Mouse (Mus musculus) embryo, embryonic 10.5 days (tissue): ENCODE measurements around the gene Neurod1.

Experiments
- DNase-seq: peaks from one replicate; pipeline ENCODE4 v3.0.0-alpha.2; 2015; ENCODE audit warnings: low spot score

Gene Neurod1

DNA sequence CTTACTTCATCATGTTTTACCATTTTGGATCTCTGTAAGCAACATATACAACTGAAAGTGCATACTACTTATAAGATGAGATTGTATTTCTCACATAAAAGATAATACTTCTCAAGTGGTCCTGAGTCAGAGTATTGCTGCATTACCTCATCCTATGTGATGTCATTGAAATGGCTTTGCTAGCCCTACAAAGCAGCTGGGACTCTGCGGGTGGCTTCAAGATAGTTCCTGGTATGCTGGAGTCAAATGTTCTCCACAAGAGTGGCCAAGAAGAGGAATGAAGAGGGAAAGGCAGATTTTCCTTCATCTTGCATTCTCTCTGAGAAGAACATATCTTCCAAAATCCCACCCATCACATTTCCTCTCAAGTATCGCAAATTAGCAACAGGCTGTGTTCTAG, 13.2 kb downstream of the Neurod1 start:
- no peak for DNase-seq

DNA sequence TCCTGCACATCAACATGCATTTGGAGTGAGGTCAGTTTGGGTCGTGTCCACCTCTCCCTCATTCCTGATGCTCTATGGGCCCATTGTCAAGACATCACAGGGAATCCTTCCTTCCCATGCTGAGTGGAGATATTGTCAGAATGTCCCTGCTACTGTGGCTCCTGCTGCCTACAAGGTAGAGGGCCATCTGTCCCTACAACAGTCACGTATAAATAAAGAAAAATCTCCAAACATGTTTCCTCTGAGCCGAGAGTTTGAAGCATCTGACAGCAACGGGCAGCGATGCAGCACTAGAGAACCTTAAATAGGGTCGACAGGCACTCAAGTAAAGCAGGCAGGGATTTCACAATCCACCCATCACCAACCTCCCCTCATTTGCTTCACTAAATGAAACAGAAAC, 13.6 kb downstream of the Neurod1 start:
- no peak for DNase-seq

DNA sequence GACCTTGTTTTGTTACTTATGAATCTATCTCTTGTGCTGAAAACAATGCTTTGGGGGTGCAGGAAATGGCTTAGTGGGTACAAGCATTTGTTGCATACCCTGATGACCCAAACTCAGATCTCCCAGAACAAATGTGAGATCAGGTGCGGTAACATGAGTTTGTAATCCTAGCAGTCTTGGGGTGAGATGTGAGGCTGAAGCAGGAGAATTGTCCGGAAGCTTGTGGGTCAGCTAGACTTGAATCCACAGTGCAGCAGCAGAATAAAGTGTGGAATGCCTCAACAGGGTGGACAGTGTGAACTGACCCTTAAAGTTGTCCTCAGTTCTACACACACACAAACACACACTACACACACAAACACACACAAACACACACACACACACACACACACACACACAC, 14.3 kb downstream of the Neurod1 start:
- DNase-seq: no peak

DNA sequence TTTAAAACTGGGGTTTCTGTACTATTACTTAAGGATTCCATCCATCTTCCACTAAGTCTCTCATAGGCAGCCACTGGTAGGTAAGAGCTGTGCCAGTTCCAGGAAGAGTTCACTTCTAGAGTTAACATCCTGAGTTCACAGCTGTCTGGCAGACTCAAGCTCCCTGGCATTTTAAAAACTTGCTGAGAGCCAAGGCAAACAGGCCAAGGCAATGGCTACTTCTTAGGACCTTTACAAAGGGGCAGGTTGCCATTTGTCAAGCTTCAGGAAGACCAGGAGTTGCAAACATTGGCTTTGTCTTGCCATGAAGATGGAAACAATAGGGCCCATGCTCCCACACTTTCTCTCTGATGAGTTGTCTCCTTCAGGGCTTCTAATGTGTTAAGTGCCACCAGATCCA, 26.5 kb downstream of the Neurod1 start:
- DNase-seq: no peak

DNA sequence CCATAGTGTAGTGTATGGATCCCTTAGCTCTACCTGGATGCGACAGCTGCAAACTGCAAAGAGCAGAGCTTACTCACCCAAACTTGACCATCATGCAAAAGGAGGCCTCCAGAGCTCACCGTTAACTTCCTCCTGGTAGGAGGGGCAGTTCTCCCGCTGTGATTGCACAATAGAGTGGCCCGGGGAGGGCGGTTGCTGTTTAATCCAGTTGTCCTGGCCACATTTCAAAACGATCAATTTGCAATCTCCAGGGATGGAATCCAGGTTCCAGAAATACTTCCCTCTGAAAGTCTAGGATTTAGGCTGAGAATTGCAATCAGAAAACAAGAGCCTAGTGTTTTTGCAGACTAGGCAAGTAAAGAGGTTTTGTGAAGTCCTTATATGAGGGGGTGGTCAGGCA, 26.9 kb downstream of the Neurod1 start:
- DNase-seq: no peak

DNA sequence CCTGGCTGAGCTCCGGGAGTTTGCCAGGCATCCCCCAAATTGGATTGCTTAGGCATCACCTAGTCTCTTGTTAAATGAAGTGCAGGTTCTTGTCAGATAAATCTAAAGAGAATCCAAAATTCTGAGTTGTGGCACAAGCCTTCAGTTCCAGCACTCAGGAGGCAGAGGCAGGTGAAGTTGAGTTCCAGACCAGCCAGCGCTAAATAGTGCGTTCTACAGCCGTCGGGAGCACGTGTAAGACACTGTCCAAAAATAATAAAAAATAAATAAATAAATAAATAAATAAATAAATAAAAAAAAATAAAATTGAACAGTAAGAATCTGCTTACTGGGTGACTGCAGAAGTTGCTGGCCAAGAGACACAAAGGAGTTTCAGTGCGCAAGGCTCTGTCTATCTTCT, 27.4 kb downstream of the Neurod1 start:
- no peak for DNase-seq

DNA sequence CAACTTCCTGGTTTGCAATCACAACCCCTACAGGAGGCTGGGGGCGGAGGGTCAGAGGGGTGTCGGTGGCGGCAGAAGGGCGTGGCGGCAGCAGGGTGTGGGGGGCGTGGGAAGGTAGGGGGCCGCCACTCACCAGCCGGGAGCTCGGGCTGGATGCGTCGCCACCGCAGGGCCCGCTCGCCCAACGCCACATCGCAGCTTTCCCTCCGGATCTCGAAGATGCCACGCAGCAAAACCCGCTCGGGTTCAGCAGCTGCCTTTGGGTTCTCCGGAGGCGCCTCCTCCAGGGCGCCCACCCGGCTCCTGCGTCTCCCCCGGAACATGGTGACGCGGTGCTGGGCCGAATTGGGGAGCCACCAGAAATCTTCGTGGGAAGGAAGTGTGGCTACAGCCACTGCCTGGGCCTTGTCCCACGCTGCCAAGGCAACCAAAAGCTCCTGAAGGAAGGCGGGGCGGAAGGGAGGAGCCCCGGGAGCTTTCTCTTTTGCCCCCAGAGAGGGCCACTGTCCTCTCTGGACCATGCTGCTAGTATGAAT, 27.9 kb downstream of the Neurod1 start:
- peak; percentile 69 for DNase-seq

DNA sequence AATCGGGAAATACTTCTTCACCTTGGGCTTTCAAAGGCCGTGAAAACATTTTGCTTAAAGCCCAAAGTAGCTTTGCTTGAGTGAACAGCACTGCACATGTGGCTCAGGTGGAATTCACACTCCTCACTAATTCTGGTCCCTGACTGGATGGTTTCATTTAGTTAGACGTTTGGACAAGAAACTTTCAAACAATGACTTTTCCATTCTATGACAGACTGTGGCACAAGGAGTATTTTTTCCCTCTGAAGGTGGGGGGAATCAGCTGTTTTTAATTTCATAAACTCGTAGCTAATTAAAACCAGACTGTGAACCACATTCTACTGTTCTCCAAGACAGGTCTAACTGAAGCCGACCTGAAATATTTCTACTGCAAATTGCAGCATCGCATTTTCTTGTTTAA, 28.5 kb downstream of the Neurod1 start:
- DNase-seq: peak; percentile 58

DNA sequence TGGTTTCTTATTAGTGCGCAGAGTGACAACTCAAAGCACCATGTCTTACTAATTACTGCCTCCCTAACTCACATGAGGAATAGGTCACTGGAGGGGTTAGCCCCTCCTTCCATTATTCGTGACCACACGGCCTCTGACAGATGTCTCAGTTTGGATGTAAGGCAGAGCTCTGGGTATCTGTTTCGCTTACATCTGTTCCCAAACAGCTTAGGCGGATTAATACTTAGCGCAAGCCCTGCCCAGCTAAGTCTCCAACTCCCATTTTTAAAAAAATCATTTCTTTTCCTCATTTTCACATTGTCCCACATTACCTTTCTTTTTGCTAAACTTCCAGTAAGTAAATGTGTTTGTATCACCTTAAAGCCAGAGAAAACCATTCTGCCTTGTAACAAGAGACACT, 34.9 kb downstream of the Neurod1 start:
- DNase-seq: peak; percentile 72

DNA sequence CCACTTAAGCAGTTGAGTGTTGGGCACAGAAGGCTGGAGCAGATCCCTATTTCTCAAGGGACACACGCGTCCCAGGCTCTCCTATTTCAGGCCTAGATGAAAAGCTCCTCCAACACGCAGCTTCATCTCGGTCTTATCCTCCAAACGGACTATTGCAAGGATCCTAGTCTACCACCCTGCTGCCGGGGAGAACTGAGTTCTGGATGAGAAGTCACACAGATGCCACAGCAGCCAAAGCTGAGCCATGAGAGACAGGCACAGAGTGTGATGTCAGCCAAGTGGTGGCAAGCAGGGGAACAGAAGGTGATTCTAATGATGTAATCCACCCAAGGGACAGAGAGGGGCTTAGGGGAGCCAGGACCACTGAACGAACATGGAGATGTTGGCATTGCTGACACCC, 42.0 kb downstream of the Neurod1 start:
- DNase-seq: no peak

DNA sequence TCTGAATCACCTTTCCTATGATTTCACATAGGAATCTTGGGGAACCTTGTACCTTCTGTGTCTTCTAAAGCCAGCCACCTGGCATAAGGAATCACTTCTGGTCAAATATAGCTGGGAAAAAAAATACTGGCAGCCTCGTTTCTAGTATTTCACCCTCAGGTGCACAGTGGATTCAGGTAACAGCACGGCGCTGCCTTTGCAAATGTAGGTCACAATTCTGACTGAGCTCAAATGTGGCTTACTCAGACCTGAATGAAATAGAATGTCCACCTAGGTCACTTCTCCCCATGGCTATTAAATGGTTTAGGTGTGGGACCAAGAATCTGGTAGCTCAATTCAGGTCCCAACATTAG, 45.7 kb downstream of the Neurod1 start:
- no peak for DNase-seq

DNA sequence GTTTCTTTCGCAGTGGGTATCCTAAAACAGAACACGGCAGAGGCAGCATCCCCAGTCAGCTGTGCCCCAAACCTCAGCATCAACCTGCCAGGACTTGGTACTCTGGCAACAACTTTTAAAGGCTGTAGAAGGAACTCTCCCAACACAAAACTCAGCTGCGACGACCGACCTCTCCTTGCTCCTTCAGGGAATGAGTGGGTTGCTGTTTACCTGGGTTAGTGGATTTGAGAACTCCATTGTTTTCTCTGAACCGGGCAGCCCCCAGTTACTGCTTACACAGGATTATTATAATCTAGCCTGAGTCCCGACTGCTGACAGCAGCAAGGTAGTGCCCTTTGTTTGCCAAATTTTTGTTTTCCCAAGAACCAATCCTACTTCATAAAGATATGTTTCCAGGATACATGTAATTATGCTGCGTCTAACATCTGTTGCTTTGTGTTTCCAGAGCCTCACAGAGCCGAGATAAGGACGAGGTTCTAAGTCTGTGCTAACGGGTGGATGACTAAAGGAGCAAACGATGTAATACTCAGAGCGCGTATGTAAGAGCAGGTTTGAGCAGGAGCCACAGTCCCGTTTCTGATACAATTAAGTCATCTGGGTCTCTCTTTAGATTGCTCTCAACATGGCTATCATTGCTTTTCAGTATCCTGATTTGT, 46.2 kb downstream of the Neurod1 start:
- no peak for DNase-seq

DNA sequence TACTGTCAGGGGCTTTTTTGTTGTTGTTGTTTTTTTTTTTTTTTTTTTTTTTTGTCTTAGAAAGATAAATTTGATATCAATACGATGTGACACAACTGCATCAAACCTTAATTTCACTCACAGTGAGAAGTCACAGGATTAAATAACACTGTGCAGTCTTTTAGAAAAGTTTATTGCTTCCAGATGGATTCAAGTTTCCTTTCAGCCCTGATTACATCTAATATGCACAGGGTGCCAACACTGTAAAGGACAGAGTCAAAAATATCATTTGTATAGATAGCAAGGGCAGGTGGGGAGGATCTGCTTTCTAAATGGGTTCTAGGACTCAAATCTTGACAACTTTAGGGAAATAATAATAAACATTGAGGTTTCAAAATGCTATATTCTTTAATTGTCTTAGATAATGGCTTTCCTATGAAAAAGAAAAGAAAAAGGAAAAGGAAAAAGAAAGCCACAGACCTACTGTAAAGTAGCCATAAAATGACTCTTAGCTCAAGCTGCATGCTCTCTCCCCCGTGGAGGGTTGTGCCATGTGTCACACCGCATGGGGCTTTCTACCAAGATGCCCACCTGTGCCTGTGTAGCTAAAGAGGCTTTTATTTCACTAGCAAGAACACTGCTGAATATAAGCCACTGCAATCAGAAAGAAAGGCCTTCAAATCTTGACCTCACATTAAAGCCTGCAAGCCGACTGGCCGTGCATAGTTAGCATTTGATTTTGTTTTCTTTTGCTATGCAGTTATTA, 50.7 kb downstream of the Neurod1 start:
- DNase-seq: no peak
